Mouse (Mus musculus): ENCODE results near the gene Sox1. TPM values are rescaled to one million over a fixed set of nuclear protein-coding genes. Genes with fewer than 3 reads are reported as not detected.

Gene Sox1
- polyA plus RNA-seq, 1 experiment from 2014 or later, result not detected

- ATAC-seq (replicated peaks; ENCODE audit: low FRiP score), result no peak
- Histone ChIP-seq H3K27ac (ENCODE audit: low read depth, low read length) (no peak overlapping the region), H3K9ac (ENCODE audit: low read depth, low read length) (no peak overlapping the region), H3K4me3 (ENCODE audit: low read depth, low read length) (no peak overlapping the region), H3K27me3 (replicated peaks; ENCODE audit: control insufficient read depth, insufficient read depth, low read length) (peaks cover 95% of the 10 kb centered on the region), H3K9me3 (ENCODE audit: control insufficient read depth, low read length) (no peaks in the 10 kb centered on the region), H3K36me3 (ENCODE audit: control insufficient read depth, insufficient read depth, low read length) (no peaks in the 10 kb centered on the region), H3K4me1 (replicated peaks; ENCODE audit: control insufficient read depth, insufficient read depth, low read length) (no peaks in the 10 kb centered on the region; the same call in 1 of the 2 replicates), H3K4me2 (no peak overlapping the region)
- peak; percentile 39 for DNase-seq (ENCODE audit: low spot score)
- 3% methylated on average over 35 of the region's 35 CpGs for WGBS
Measured at GRCm38 (mm10) chr8:12401391-12402270, 6.5 kb downstream of the Sox1 start.

DNA sequence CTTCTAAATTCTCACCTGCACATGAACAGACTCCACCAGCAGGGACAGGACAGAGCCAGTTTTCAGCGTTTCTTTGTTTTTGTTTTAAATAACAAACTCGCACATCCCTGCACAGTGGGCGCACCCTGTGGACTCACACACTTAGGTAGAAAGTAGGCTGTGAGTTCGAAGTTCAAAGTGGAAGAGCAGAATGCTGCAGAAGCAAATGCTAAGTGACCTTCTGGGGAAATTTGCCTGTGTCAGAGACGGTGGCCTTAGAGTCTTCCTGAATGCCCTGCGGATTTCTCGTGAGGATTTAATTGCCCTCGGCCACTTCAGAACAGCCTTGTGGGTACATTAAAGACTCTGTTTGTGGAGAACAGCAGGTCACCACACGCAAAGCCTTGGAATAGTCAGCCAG, 7.6 kb downstream of the Sox1 start:
- no peak for DNase-seq (ENCODE audit: low spot score)
- Histone ChIP-seq H3K9me3 (ENCODE audit: control insufficient read depth, low read length) (no peaks in the 10 kb centered on the region), H3K9ac (ENCODE audit: low read depth, low read length) (no peak overlapping the region), H3K27ac (ENCODE audit: low read depth, low read length) (no peak overlapping the region), H3K27me3 (replicated peaks; ENCODE audit: control insufficient read depth, insufficient read depth, low read length) (peaks cover 92% of the 10 kb centered on the region), H3K4me2 (no peak overlapping the region), H3K4me1 (replicated peaks; ENCODE audit: control insufficient read depth, insufficient read depth, low read length) (no peaks in the 10 kb centered on the region), H3K4me3 (ENCODE audit: low read depth, low read length) (no peak overlapping the region), H3K36me3 (ENCODE audit: control insufficient read depth, insufficient read depth, low read length) (no peaks in the 10 kb centered on the region)
- no peak for ATAC-seq (replicated peaks; ENCODE audit: low FRiP score)
- 5% methylated on average over 9 of the region's 9 CpGs for WGBS

- no peak overlapping the region for H3K9ac ChIP-seq (ENCODE audit: low read depth, low read length)
- no peak overlapping the region for H3K4me2 ChIP-seq
- no peak overlapping the region for H3K27ac ChIP-seq (ENCODE audit: low read depth, low read length)
- 24% methylated on average over 10 of the region's 10 CpGs for WGBS
- DNase-seq (ENCODE audit: low spot score), result no peak
- H3K36me3 ChIP-seq (ENCODE audit: control insufficient read depth, insufficient read depth, low read length), result no peaks in the 10 kb centered on the region
- H3K27me3 ChIP-seq (replicated peaks; ENCODE audit: control insufficient read depth, insufficient read depth, low read length), result peaks cover 60% of the 10 kb centered on the region
- no peaks in the 10 kb centered on the region for H3K9me3 ChIP-seq (ENCODE audit: control insufficient read depth, low read length)
- H3K4me1 ChIP-seq (replicated peaks; ENCODE audit: control insufficient read depth, insufficient read depth, low read length), result no peaks in the 10 kb centered on the region
- H3K4me3 ChIP-seq (ENCODE audit: low read depth, low read length), result no peak overlapping the region
- ATAC-seq (replicated peaks; ENCODE audit: low FRiP score), result no peak
Measured at GRCm38 (mm10) chr8:12408020-12408419, 12.9 kb downstream of the Sox1 start.

- DNase-seq (ENCODE audit: low spot score) (no peak), ATAC-seq (replicated peaks; ENCODE audit: low FRiP score) (no peak)
- Histone ChIP-seq H3K9me3 (ENCODE audit: control insufficient read depth, low read length) (no peaks in the 10 kb centered on the region), H3K4me3 (ENCODE audit: low read depth, low read length) (no peak overlapping the region), H3K27ac (ENCODE audit: low read depth, low read length) (no peak overlapping the region), H3K9ac (ENCODE audit: low read depth, low read length) (no peak overlapping the region), H3K4me1 (replicated peaks; ENCODE audit: control insufficient read depth, insufficient read depth, low read length) (no peaks in the 10 kb centered on the region), H3K36me3 (ENCODE audit: control insufficient read depth, insufficient read depth, low read length) (no peaks in the 10 kb centered on the region), H3K4me2 (no peak overlapping the region), H3K27me3 (replicated peaks; ENCODE audit: control insufficient read depth, insufficient read depth, low read length) (peaks cover 45% of the 10 kb centered on the region)
- 52% methylated on average over 3 of the region's 3 CpGs for WGBS
Measured at GRCm38 (mm10) chr8:12409976-12410375, 14.9 kb downstream of the Sox1 start.

GRCm38 (mm10) chr8:12417056-12417455, 22.0 kb downstream of the Sox1 start:
- no peak overlapping the region for H3K9ac ChIP-seq (ENCODE audit: low read depth, low read length)
- peaks cover 19% of the 10 kb centered on the region; the same call in 1 of the 2 replicates for H3K27me3 ChIP-seq (replicated peaks; ENCODE audit: control insufficient read depth, insufficient read depth, low read length)
- H3K4me3 ChIP-seq (ENCODE audit: low read depth, low read length), result no peak overlapping the region
- no peak overlapping the region for H3K4me2 ChIP-seq
- H3K36me3 ChIP-seq (ENCODE audit: control insufficient read depth, insufficient read depth, low read length), result no peaks in the 10 kb centered on the region
- ATAC-seq (replicated peaks; ENCODE audit: low FRiP score), result no peak
- H3K4me1 ChIP-seq (replicated peaks; ENCODE audit: control insufficient read depth, insufficient read depth, low read length), result no peaks in the 10 kb centered on the region
- DNase-seq (ENCODE audit: low spot score), result no peak
- H3K27ac ChIP-seq (ENCODE audit: low read depth, low read length), result no peak overlapping the region
- no peaks in the 10 kb centered on the region for H3K9me3 ChIP-seq (ENCODE audit: control insufficient read depth, low read length)
- 67% methylated on average over 2 of the region's 2 CpGs for WGBS

- Histone ChIP-seq H3K36me3 (ENCODE audit: control insufficient read depth, insufficient read depth, low read length) (no peaks in the 10 kb centered on the region), H3K4me3 (ENCODE audit: low read depth, low read length) (no peak overlapping the region), H3K27ac (ENCODE audit: low read depth, low read length) (no peak overlapping the region), H3K9ac (ENCODE audit: low read depth, low read length) (no peak overlapping the region), H3K4me2 (no peak overlapping the region), H3K27me3 (replicated peaks; ENCODE audit: control insufficient read depth, insufficient read depth, low read length) (peaks cover 23% of the 10 kb centered on the region; the same call in 1 of the 2 replicates), H3K9me3 (ENCODE audit: control insufficient read depth, low read length) (no peaks in the 10 kb centered on the region), H3K4me1 (replicated peaks; ENCODE audit: control insufficient read depth, insufficient read depth, low read length) (no peaks in the 10 kb centered on the region)
- DNase-seq (ENCODE audit: low spot score) (no peak), ATAC-seq (replicated peaks; ENCODE audit: low FRiP score) (no peak)
- 54% methylated on average over 2 of the region's 2 CpGs for WGBS
Measured at GRCm38 (mm10) chr8:12420537-12420936, 25.4 kb downstream of the Sox1 start.

DNA sequence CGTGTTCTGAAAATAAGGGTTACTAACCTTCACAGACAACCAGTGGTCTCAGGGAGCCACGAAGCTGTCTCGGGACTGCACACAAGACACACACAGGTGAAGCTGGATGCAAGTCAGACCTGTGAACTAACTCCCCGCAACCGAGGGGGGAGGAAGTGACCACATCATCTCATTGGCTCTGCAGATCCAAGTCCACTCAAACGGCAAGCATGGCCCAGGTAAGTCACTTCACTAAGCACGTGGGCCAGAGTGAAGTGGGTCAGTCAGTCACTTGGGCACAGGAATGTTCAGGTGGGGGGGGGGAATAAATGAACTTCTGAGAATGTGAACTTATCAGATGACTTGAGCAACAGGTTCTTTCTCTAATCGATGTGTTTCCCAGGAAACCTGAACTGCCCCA, 30.8 kb downstream of the Sox1 start:
- H3K4me3 ChIP-seq (ENCODE audit: low read depth, low read length), result no peak overlapping the region
- ATAC-seq (replicated peaks; ENCODE audit: low FRiP score) (no peak), DNase-seq (ENCODE audit: low spot score) (no peak)
- H3K9me3 ChIP-seq (ENCODE audit: control insufficient read depth, low read length), result no peaks in the 10 kb centered on the region
- H3K27me3 ChIP-seq (replicated peaks; ENCODE audit: control insufficient read depth, insufficient read depth, low read length), result peaks cover 59% of the 10 kb centered on the region
- H3K36me3 ChIP-seq (ENCODE audit: control insufficient read depth, insufficient read depth, low read length), result no peaks in the 10 kb centered on the region
- H3K27ac ChIP-seq (ENCODE audit: low read depth, low read length), result no peak overlapping the region
- no peak overlapping the region for H3K9ac ChIP-seq (ENCODE audit: low read depth, low read length)
- no peak overlapping the region for H3K4me2 ChIP-seq
- no peaks in the 10 kb centered on the region for H3K4me1 ChIP-seq (replicated peaks; ENCODE audit: control insufficient read depth, insufficient read depth, low read length)
- 74% methylated on average over 8 of the region's 8 CpGs for WGBS

- Histone ChIP-seq H3K36me3 (ENCODE audit: control insufficient read depth, insufficient read depth, low read length) (no peaks in the 10 kb centered on the region), H3K27me3 (replicated peaks; ENCODE audit: control insufficient read depth, insufficient read depth, low read length) (peaks cover 73% of the 10 kb centered on the region), H3K4me2 (no peak overlapping the region), H3K27ac (ENCODE audit: low read depth, low read length) (no peak overlapping the region), H3K9ac (ENCODE audit: low read depth, low read length) (no peak overlapping the region), H3K9me3 (ENCODE audit: control insufficient read depth, low read length) (no peaks in the 10 kb centered on the region), H3K4me1 (replicated peaks; ENCODE audit: control insufficient read depth, insufficient read depth, low read length) (no peaks in the 10 kb centered on the region), H3K4me3 (ENCODE audit: low read depth, low read length) (no peak overlapping the region)
- no peak for DNase-seq (ENCODE audit: low spot score)
- WGBS, result 76% methylated on average over 9 of the region's 9 CpGs
- ATAC-seq (replicated peaks; ENCODE audit: low FRiP score), result no peak
Measured at GRCm38 (mm10) chr8:12427346-12427745, 32.3 kb downstream of the Sox1 start.

Measured in liver, embryonic 11.5 days (tissue).